In the genomic region with DNA sequence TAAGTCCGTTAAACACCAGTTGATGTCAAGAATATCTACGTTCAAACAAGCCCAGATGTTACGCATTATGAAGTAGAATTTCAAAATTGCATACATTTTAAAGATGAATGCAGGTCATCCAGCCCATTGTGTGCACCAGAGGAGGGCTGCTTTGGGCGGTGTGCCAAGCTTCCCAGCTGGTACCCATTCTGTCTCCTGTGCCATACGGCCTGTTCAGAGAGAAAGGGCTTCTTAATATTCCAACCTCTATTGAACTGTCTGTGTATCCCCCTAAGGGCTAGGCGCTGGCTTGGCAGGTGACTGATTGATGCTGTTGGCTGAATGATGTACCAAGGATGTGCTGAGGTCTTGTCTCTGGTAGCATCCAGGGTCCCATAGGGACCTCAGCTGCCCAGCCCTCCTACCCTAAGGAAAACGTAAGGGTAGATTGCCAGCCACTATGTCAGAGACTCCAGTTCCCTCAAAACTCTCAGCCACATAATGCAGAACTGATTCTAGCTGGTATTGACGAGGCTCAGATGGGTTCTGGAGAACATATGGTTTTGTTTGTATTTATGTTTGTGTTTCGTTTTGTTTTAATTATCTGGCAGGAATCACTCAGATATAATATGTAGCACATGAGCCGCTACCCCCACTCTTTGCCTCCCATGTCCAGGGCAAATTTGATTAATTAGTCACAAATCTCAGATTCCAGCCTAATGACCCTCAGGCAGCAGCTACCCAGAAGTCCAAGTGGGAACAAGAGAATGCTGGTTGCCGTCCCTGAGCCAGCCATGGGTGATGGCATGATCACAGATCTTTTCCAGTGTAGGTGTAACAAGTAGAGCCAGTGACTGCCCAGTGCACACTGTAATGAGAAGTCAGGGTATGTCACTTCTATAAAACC, we compare ENCODE assay signal across 9 mouse cellular contexts.
A peak's percentile ranks its signal among the peaks of the same experiment; 100 is the strongest.
DNase-seq lines count a peak whose midpoint lies in the region; ATAC-seq lines count a peak whose summit lies in the region.
"Had no signal": no experiment of that assay in that cellular context is flagged by ENCODE, and none has a peak within 500 bp of the region (broad histone marks: within the 10 kb centered on the region; RNA-seq: fewer than 3 reads in every experiment).

No protein-coding gene starts in this region.

- H3K27me3 ChIP-seq in midbrain, embryonic 13.5 days, result no peaks in the 10 kb centered on the region
- H3K27me3 ChIP-seq in midbrain, embryonic 10.5 days (ENCODE audit: low read depth, poor library complexity, severe bottlenecking), result no peaks in the 10 kb centered on the region
- H3K27me3 ChIP-seq in embryonic facial prominence, embryonic 12.5 days, result no peaks in the 10 kb centered on the region
- no peaks in the 10 kb centered on the region for H3K27me3 ChIP-seq in hindbrain, embryonic 15.5 days
- no peaks in the 10 kb centered on the region for H3K27me3 ChIP-seq in neural tube, embryonic 12.5 days (replicated peaks)
- no peaks in the 10 kb centered on the region for H3K27me3 ChIP-seq in heart, embryonic 12.5 days (replicated peaks)

- no peak overlapping the region for H3K9ac ChIP-seq in midbrain, embryonic 13.5 days (replicated peaks)
- H3K9ac ChIP-seq in embryonic facial prominence, embryonic 12.5 days, result no peak overlapping the region
- no peak overlapping the region for H3K9ac ChIP-seq in hindbrain, embryonic 15.5 days
- H3K9ac ChIP-seq in neural tube, embryonic 12.5 days, result no peak overlapping the region
- no peak overlapping the region for H3K9ac ChIP-seq in heart, embryonic 12.5 days

- WGBS in midbrain, embryonic 13.5 days, result 65% methylated on average over 11 of the region's 11 CpGs
- 86% methylated on average over 11 of the region's 11 CpGs for WGBS in midbrain, embryonic 10.5 days
- 39% methylated on average over 11 of the region's 11 CpGs for WGBS in embryonic facial prominence, embryonic 12.5 days
- WGBS in hindbrain, embryonic 15.5 days, result 39% methylated on average over 11 of the region's 11 CpGs
- WGBS in neural tube, embryonic 12.5 days, result 67% methylated on average over 11 of the region's 11 CpGs
- 81% methylated on average over 11 of the region's 11 CpGs for WGBS in heart, embryonic 12.5 days

- peak overlapping the region; percentile 39; the same call in 1 of the 2 replicates for H3K27ac ChIP-seq in midbrain, embryonic 13.5 days
- H3K27ac ChIP-seq in midbrain, embryonic 10.5 days (replicated peaks), result no peak overlapping the region
- peak overlapping the region; percentile 80 for H3K27ac ChIP-seq in embryonic facial prominence, embryonic 12.5 days
- H3K27ac ChIP-seq in hindbrain, embryonic 15.5 days (replicated peaks), result no peak overlapping the region
- 0 out of 2 replicates have a peak overlapping the region, but pooled peaks have one; percentile 10 for H3K27ac ChIP-seq in neural tube, embryonic 12.5 days
- no peak overlapping the region for H3K27ac ChIP-seq in heart, embryonic 12.5 days (ENCODE audit: poor library complexity, severe bottlenecking)
- H3K27ac ChIP-seq: gastrocnemius, adult 2 months had no signal

- H3K9me3 ChIP-seq in midbrain, embryonic 13.5 days, result no peaks in the 10 kb centered on the region
- H3K9me3 ChIP-seq in midbrain, embryonic 10.5 days (replicated peaks), result no peaks in the 10 kb centered on the region
- H3K9me3 ChIP-seq in embryonic facial prominence, embryonic 12.5 days, result no peaks in the 10 kb centered on the region
- H3K9me3 ChIP-seq in hindbrain, embryonic 15.5 days, result no peaks in the 10 kb centered on the region
- no peaks in the 10 kb centered on the region for H3K9me3 ChIP-seq in neural tube, embryonic 12.5 days
- no peaks in the 10 kb centered on the region for H3K9me3 ChIP-seq in heart, embryonic 12.5 days (replicated peaks)

- H3K4me2 ChIP-seq in midbrain, embryonic 13.5 days (replicated peaks), result no peak overlapping the region
- H3K4me2 ChIP-seq in embryonic facial prominence, embryonic 12.5 days (replicated peaks), result no peak overlapping the region
- no peak overlapping the region for H3K4me2 ChIP-seq in hindbrain, embryonic 15.5 days
- H3K4me2 ChIP-seq in neural tube, embryonic 12.5 days (replicated peaks), result no peak overlapping the region
- H3K4me2 ChIP-seq in heart, embryonic 12.5 days, result no peak overlapping the region

- ATAC-seq in midbrain, embryonic 13.5 days, result peak; percentile 74
- ATAC-seq in embryonic facial prominence, embryonic 12.5 days (ENCODE audit: insufficient number of reproducible peaks, insufficient read depth, low FRiP score, low TSS enrichment), result peak; percentile 77; the same call in 1 of the 2 replicates
- ATAC-seq in hindbrain, embryonic 15.5 days (ENCODE audit: low FRiP score, low read depth), result peak; percentile 67; the same call in 1 of the 2 replicates
- peak; percentile 79 for ATAC-seq in neural tube, embryonic 12.5 days (ENCODE audit: low FRiP score, low read depth)
- ATAC-seq in activated CD4-positive, CD25-positive, alpha-beta regulatory T cell, adult 4 months, result no peak
- ATAC-seq in granulocyte monocyte progenitor cell, adult 5-6 weeks (replicated peaks; ENCODE audit: poor library complexity, severe bottlenecking), result no peak
- no peak for ATAC-seq in heart, embryonic 12.5 days (ENCODE audit: insufficient number of reproducible peaks, low FRiP score)

- H3K36me3 ChIP-seq in midbrain, embryonic 13.5 days, result no peaks in the 10 kb centered on the region
- no peaks in the 10 kb centered on the region for H3K36me3 ChIP-seq in midbrain, embryonic 10.5 days
- H3K36me3 ChIP-seq in embryonic facial prominence, embryonic 12.5 days, result no peaks in the 10 kb centered on the region
- H3K36me3 ChIP-seq in hindbrain, embryonic 15.5 days, result no peaks in the 10 kb centered on the region
- no peaks in the 10 kb centered on the region for H3K36me3 ChIP-seq in neural tube, embryonic 12.5 days
- no peaks in the 10 kb centered on the region for H3K36me3 ChIP-seq in heart, embryonic 12.5 days

- peaks cover 44% of the 10 kb centered on the region for H3K4me1 ChIP-seq in midbrain, embryonic 13.5 days (replicated peaks)
- peaks cover 26% of the 10 kb centered on the region for H3K4me1 ChIP-seq in midbrain, embryonic 10.5 days
- H3K4me1 ChIP-seq in embryonic facial prominence, embryonic 12.5 days, result peaks cover 51% of the 10 kb centered on the region
- H3K4me1 ChIP-seq in hindbrain, embryonic 15.5 days (replicated peaks), result peaks cover 39% of the 10 kb centered on the region
- H3K4me1 ChIP-seq in neural tube, embryonic 12.5 days, result peaks cover 35% of the 10 kb centered on the region
- H3K4me1 ChIP-seq in heart, embryonic 12.5 days (replicated peaks), result peaks cover 10% of the 10 kb centered on the region

- H3K4me3 ChIP-seq in midbrain, embryonic 13.5 days (replicated peaks), result no peak overlapping the region
- H3K4me3 ChIP-seq in midbrain, embryonic 10.5 days, result no peak overlapping the region
- H3K4me3 ChIP-seq in embryonic facial prominence, embryonic 12.5 days, result no peak overlapping the region
- H3K4me3 ChIP-seq in hindbrain, embryonic 15.5 days, result no peak overlapping the region
- no peak overlapping the region for H3K4me3 ChIP-seq in neural tube, embryonic 12.5 days
- H3K4me3 ChIP-seq in heart, embryonic 12.5 days, result no peak overlapping the region
- H3K4me3 ChIP-seq: gastrocnemius, adult 2 months had no signal

- DNase-seq in midbrain, embryonic 10.5 days (ENCODE audit: low spot score), result no peak
- DNase-seq: gastrocnemius, adult 2 months had no signal

Comparison
In these comparisons a context has a peak if more than half of its experiments do, and no peak if none do; other contexts are left out.
1. H3K27ac ChIP-seq: peak in midbrain, embryonic 13.5 days (single experiment), embryonic facial prominence, embryonic 12.5 days (single experiment) and neural tube, embryonic 12.5 days (single experiment); none in midbrain, embryonic 10.5 days (single experiment), hindbrain, embryonic 15.5 days (single experiment) and heart, embryonic 12.5 days (single experiment).
2. ATAC-seq: peak in midbrain, embryonic 13.5 days (single experiment), embryonic facial prominence, embryonic 12.5 days (single experiment), hindbrain, embryonic 15.5 days (single experiment) and neural tube, embryonic 12.5 days (single experiment); none in activated CD4-positive, CD25-positive, alpha-beta regulatory T cell, adult 4 months (single experiment), granulocyte monocyte progenitor cell, adult 5-6 weeks (single experiment) and heart, embryonic 12.5 days (single experiment).